Mouse (Mus musculus) lung, postnatal 36 days (tissue): ENCODE measurements at regions not wholly inside any gene's neighbourhood (a gene's known extent, or its start where the extent isn't known, plus 50 kb on each side); places are given as distances from the start of the nearest gene placed in this dataset.
A peak's percentile ranks its signal among the peaks of the same experiment; 100 is the strongest.
"Not testable (repeated sequence)": the region's sequence is repeated elsewhere in the genome, so short reads cannot be mapped to it uniquely, and the experiment has no call there.

Experiments
- DNase-seq: peaks from one replicate; pipeline ENCODE4 v3.0.0; 2022; ENCODE audit warnings: mixed read lengths

DNA sequence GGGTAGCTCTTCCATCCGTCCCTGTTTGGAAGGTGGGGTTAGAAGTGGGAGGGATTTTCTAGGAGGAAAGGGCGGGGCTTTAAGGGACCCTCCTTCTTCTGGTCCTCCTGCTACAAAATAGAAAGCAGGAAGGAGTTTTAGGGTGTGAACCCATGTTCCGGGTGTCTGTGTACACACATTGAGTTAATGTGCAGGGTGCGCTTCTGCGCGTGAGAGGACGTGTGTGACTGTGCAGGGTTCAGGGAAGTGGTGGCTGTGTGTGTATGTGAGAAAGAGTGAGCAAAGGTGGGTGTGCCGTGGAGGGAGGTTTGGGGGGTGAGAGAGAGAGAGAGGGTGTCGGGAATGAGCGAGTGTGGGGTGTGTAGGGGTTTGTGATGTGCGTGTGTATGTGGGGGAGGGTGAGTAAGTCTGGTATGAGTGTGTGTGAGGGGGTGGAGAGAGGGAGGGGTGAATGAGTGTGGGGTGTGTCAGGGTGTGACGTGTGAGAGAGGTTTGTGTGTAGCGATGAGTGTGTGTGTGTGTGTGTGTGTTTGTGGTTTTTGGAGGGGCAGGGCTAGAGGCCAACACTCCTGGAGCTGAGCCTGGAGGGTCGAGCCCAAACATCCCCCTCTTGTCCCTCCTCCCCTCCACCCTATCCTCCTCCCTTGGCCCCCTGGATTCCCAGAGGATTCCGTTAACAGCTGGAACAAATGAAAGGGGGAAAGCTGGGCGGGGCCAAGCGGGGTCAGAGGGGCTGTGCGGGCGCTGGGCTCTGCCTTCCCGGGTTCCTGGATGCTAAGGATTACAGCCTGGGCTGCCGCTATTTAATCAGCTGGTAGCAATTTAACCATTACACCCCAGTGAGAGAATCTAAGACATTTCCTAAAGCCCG lies 95.3 kb upstream of the Med13l start:
- peak; percentile 73 for DNase-seq

DNA sequence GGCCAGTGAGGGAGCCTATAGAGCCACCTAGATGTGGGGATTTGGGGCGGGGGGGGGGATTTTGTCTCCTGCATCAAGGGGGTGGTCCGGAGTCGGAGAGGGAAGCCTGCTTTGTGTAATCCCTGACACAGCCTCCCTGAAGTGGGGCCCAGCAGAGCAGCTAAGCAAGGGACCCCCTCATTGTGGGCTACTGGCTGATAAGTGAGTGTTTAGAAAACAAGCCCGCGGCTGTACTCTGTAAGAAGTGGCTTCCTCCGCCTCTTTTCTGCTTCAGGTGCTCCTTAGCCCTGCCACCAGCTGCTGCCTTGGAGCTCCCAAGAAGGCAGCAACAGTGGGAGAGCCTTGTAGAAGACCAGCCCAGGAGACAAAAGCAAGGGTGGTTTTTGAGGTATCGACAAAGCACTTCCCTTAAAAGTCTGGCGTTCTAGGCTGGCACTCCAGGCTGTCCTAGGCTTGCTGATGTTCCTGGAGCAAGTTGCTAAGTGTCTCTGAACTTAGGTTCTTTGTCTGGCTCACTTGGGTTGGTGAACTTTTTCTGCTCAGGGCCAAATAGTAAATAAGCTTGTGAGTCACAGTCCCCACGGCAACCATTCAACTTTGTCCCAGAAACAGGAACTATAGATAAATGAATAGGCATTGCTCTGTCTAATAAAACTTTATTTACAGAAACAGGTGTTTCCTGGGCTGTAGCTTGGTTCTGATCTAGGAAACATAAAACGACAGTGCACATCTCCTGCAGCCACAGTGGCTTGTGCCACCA lies 94.3 kb upstream of the Med13l start:
- peak; percentile 61 for DNase-seq

DNA sequence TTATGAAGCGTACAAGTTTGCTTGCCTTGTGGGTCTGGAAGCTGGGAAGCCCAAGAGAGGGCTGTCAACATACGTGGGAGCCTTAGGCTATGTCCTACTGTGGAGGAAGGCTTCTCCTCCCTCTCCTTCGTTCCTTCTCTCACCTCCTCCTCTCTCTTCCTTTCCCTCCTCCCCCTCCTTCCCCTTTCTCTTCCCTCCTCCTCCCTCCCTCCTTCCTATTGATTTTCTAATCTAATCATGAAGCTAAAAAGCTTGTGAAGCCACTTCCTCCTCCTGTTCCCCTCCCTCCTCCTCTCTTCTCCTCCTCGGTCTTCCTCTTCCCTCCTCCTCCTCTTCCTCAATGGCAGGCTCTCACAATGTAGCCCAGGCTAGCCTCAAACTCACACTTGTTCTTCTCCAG lies 91.7 kb upstream of the Med13l start:
- no peak for DNase-seq

DNA sequence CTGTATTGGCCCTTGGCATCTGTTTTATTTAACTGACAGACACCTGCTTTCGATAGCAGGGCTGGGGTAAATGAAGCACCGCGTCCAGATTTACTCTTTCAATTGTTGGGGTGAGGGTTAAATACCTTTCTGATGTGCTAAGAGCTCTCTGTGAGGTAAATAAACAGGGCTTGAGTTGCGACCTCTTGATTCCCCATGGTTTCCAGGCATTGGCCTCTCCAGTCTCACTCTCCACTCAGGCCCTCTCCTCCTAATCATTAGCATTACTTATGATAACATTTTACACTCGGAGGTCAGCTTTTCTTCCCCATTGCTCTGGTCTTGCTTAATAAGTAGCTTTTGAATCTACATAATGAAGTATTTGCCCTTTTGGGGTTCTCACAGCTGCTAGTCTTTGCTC lies 88.9 kb upstream of the Med13l start:
- DNase-seq: peak; percentile 46

DNA sequence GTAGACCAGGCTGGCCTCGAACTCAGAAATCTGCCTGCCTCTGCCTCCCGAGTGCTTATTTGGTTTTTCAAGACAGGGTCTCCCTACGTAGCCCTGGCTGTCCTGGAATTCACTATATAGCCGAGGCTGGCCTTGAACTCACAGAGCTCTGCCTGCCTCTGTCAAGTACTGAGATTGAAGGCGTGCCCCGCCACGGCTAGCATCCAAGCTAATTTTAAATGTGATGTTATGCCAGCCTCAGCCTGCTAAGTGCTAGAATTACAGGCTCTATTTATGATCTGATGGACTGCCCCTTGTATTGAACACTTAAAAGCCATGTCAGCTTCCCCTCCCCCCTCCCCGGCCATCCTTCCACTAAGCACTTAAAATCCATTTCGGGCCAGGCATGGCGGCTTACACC lies 88.2 kb upstream of the Med13l start:
- DNase-seq: no peak

DNA sequence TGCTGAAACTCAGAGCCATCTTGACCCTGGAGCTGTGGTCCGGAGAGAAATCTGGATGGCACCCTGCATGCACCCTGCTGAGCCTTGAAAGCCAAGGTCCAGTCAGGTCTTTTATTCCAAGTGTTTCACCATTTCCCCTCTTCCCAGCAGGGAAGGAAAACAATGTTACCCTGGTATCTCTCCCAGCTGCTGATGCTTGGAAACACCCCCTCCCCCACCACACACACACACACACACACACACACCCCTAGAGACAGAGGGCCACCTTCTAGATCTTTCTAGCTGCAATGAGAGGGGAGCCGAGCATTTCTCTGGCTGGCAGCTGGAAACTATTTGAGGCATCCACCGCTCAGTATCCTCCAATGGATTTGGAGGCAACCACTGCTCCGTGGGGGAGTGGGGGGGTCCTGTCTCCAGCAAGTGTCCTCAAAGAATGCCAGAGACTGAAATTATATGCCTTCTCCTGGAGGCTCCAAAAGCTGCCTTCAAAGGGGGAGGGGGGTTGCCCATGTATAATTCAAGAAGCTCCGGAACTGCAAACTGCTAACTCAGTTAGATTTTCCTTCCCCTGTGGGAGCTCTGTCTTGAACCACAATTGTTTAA lies 87.2 kb upstream of the Med13l start:
- no peak for DNase-seq

DNA sequence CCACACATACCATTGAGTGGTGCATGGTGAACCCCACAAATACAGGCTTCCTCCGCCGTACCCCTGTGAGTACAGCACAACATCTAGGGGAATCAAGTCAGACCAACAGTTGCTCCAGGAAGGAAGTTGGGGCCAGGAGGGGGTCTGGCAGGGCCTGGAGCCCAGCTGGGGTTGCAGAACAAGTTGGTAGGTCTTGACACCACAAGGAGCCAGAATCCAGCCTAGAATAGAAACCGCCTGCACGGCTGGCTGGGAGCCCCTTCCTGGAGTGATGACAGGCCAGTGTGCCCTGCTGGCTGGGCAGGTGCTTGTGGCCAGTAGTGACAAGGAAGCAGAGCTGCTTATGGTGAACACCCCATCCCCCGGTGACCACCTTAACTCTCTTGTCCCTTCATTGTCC lies 83.9 kb upstream of the Med13l start:
- DNase-seq: no peak

DNA sequence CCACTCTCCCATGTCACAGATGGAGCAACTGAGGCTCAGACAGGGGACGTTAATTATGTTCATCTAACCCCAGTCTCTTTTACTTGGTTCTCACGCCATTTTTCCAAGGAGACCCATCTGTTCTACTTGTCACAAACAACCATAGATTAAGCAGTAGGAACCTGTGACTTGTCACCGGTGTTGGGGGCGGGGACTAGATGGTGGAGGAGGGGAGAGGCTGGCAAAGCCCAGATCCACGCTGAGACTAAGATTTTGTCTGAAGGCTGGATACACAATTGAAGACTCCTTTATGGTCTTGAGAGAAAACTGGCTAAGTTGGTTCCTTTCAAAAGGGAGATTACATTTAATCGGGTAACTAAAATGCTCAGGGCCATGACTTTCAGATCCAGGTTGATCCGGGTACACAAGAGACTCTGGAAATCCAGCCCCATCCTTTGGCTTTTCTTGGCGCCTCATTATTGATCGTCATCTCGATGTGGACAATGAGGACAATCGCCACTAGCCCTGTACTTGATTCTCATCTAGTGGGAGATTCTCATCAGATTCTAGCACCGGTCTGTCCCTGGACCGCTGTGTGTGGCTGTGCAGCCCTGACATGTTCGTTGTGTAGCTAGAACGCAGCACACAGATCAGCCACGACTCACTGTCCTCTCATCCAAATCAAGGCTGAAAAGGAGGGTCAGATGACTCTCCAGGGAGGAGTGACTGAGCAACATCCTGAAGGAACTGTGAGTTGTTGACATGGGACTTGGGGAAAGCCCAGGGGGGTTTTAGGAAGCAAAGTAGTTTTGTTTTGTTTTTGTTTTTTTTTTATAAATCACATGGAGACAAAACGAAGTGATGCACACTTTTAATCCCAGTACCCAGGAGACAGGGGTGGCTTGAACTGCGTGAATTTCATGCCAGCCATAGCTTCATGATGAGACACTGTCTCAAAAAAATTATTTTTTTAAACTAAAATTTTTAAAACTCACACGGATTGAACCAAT lies 83.1 kb upstream of the Med13l start:
- no peak for DNase-seq

DNA sequence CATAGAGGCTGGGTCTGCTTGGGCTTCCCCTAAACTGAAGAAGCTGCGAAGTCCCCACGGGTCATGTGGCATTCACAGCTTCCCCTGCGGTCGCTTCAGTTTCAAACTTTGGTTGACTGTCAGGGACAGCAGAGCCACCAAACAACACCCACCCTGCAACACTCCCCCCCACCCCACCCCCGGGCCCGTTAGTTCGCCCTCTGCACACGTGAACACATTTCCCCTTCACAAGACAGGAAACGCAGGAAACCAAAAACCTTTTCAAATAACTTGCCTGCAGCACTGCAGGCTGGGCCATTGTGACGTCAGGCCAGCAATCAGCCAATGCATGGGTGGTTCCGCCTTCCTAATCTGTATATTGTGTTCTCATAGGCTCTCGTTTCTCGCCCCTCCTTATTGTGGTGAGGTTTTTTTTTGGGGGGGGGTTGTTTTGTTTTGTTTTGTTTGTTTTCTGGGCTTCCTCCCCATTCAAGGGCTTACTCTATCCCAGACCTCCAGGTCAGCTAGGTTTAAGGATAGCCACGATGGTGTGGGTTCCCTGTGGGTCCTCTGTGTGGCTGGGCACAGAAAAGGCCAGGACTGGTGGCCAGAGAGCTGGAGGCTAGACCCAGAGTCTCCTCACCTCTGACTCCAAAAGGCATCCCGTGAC lies 82.2 kb upstream of the Med13l start:
- peak; percentile 86 for DNase-seq

DNA sequence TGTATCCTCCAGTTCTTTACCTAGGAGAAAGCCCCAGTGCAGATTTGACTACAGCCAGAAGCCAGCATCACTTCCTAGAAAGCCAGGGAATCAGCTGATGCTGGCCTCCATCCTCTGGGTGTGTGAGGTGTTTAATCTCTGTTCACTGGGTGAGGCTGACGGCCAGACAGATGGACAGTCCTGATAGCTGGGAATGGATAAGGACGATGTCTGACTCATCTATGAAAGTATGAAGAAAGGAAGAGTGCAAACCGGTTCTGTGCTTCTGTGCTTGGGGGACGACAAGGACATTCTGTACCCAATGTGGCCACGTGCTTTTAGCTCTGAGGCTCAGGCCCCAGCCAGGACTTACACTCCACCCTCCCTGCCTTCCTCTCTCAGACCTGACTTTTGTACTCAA lies 80.5 kb upstream of the Med13l start:
- DNase-seq: no peak

DNA sequence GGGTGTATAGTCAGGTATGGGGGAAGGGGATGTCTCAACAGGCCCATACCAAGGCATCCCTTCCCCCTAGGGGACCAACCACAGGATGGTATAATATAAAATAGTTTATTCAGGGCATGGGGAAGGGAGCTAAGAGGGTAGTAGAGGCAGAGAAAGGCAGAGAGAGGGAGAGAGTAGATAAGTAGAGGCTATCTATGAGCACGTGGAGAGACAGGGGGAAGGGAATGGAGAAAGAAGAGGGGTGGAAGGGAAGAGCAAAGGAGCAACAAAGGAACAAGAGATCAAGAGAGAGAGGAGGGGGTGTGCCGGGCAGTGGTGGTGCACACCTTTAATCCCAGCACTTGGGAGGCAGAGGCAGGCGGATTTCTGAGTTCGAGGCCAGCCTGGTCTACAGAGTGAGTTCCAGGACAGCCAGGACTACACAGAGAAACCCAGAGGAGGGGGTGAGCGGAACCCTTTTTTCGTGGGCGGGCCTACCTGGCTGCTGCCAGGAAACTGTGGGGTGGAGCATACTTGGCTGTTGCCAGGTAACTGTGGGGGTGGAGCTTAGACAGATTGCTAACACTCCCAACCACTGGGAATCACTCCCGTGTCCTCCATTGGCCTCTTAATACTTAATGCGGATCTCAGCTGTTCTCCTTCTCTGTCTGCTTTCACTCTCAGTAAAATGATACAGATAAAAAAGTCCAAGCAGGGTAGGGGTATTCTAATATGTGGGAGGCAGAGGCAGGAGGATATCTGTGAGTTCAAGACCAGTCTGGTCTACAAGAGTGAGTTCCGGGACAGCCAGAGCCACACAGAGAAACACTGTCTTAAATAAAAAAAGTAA lies 79.3 kb upstream of the Med13l start:
- no peak for DNase-seq

DNA sequence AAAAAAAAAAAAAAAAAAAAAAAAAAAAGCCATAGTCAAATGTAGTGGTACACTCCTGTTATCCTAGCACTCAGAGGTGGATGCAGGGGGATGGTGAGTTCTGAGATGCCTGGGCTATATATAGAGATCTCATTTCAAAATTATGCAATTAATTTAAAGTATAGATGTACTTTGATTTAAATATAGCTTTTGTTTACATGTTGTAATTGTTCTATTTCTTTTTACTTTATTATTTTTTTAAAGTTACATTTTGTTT lies 78.8 kb upstream of the Med13l start:
- DNase-seq: no peak

DNA sequence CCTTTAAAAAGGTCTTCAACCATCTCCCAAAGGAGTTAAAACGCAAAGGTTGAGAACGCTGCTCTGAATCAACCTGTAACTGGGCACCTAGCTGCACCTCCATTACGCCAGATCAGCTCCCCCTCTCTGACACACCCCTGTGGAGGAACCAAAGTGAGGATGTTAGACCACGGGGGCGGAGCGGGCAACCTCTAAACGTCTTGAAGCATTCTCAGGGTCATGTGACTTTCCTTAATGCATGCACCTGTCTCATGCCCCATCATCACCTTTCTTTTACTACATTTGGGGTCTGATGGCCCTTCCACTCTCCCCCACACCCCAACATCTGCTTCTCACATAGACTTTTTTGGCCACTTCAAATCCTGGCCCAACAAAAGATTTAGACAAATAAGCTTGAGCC lies 77.9 kb upstream of the Med13l start:
- DNase-seq: no peak

DNA sequence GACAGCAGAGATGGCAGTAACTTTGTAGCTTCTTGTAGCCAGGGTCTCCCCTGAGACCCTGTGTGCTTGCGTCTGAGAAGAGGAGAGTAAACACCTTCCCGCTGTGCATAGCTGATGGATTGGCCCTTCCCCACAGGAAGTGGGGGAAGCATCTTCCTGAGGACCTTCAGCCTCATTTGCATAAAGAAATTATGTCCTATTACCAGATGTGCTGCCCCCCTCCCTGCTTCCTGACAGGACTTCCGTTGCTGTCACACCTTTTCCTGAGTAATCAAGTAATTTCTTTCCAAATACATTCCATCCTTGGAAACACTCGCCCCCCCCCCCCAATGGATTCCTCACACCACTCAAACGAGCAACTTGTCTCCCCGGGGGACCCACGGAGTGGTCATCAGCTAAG lies 77.5 kb upstream of the Med13l start:
- DNase-seq: no peak

DNA sequence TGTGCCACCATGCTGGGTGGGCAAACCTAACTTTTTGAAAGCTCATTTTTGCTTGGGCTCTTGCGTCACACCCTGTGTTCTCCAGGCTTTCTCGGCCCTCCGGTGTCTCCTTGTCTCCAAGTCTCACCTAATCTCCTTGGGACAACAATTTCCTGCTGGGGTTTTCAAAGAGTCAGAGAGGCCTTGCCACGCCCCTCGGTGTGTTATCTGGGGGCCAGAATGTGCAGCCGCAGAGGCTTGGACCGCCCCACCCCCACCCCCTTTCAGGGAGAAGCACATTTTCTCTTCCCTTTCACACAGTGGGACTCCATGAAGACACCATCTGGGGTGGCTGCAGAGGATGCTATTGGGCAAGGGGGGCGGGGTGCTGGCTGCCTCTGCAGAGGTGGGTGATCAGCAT lies 76.9 kb upstream of the Med13l start:
- DNase-seq: no peak

DNA sequence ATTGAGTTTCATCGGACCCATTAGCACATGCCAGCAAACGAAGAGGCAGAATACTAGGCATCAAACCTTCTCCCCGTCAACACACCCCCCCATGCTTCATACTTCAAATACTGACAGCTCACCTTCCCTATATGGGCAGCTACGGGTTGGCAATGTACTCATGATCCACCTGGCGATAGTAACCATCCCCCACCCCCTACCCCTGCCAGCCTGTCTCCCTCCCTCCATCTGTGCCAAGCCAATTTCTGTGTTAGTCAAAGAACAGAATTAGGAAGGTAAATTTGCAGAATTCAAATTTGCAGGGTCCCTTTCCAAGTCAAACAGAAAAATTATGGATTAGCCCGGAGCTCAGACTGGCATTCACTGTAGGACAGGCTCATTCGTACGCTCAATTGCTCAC lies 75.3 kb upstream of the Med13l start:
- DNase-seq: no peak

DNA sequence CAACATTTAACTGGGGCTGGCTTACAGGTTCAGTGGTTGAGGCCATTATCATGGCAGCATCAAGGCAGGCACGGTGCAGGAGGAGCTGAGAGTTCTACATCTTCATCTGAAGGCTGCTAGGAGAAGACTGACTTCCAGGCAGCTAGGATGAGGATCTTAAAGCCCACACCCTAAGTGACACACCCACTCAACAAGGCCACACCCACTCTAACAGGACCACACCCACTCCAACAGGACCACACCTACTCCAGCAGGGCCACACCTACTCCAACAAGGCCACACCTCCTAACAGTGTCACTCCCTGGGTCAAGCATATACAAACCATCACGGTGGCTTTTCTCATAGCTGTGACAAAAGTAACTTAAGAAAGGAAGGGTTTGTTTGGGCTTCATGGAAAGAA lies 68.0 kb upstream of the Med13l start:
- DNase-seq: not testable (repeated sequence)

DNA sequence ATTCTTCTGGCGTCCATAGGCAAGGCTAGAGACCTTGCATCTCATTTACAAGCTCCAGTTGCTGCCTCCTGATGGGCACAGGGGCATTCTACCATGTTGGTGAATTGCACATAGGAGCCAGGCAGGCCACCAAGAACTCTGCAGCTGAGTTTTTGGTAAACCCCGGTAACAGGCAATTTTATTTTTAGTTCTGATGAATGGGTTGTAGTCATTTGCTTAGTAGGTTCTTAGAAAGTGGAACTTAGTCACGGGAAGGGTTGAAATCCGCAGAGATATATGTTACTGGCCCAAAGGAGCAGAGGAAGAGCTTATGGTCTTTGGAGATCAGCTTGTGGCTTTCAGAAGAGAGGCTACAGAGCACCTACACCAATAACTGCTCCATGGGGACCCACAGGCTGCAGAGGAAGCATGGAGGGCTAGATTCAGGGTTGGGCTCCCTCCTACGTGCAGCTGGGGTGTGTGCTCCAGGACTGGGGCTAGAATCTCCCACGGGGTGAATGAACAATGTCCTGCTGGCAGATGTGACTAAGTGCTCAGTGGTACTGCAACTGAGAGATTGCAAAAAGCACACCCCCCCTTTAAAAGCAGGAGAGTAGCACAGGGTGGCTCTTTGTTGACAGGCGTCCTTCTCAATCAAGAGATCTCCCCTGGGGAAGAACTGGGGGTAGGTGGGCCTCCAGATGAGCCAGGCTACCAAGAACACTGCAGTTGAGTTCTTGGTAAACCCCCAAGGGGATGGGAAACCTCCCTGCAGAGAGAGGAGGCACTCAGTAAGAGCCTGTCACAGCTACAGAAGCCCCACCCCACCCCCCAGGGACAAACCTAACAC lies 65.6 kb upstream of the Med13l start:
- no peak for DNase-seq

DNA sequence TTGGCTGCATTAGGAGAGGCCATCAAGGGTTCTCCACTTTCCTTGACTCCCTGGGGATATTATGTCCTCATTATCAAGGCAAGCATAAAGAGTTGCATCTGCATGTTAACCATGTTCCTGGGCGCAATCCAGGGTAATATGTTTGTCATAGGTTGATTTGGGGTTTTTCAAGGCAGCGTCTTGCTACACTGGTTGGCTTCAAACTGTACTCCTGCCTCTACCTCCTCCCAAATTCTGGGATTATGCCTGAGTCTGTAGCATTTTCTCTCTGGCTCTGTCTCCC lies 65.1 kb upstream of the Med13l start:
- no peak for DNase-seq

DNA sequence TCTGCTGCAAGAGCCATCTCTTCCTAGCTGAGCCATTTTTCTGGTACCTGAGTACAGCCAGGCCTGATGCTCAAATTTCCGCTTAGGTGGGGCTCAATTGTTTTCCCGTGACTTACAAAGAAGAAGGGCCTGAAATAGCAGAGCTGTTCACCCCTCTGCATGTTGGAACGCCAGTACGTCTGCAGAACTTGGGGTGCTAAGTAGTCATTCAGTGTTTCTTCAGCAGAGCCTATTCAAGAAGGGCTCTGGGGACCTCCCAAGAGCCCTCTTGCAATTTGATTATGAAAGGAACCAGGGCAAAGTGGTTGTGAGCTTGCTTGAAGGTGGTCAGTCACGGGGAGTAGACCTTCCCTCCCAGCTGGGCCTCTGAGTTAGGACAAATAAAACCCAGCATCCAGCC lies 58.9 kb upstream of the Med13l start:
- no peak for DNase-seq

DNA sequence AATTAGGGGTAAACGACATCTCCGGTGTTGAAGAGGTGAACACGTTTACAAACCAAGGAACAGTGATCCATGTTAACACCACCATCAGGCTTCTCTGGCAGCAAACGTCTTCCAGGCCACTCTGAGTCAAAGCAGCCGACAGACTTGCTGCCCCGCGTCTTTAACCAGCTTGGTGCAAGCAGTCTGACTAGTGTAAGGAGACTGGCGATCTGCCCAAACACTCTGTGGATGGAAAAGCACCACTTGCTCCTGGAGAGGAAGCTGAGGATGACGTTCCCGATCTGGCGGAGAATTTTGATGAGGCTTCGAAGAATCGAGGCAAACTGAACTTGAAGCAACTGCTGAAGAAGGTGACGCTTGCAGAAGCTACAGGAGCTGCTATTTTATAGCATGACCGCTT lies 57.5 kb upstream of the Med13l start:
- peak; percentile 81 for DNase-seq
